Mouse (Mus musculus): ENCODE data around the gene Fstl3. TPM values are rescaled to one million over a fixed set of nuclear protein-coding genes. Genes with fewer than 3 reads are reported as not detected.

Gene Fstl3
- polyA plus RNA-seq (2015; fragmentation: Nextera tagmentation; extraction: Ambion mirVana): 21.7 and 22.7 TPM in 2 replicates

DNA sequence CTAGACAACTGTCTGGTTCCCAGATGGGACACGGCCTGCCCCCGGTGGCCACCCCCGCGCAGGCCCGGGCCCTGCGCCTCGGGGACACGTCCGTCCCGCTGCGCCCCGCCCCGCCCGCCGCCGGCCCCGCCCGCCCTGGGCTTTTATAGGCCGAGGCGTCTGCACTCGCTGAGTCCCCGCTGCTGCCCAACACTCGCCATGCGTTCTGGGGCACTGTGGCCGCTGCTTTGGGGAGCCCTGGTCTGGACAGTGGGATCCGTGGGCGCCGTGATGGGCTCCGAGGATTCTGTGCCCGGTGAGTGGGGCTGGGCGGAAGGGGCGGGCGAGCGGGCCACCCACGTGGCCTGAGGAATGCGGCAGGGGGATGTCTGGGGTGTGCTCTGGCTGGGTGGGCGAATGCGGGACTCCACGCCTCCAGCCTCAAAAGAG is at the start of gene Fstl3:
Gene Fstl3, plus strand, starts transcription at position 170 of the 429 bp plus-strand sequence.
- Histone ChIP-seq H3K4me3 (ENCODE audit: low read length) (peak within 1 kb of the TSS; percentile 57), H3K9ac (ENCODE audit: low read length) (peak within 1 kb of the TSS; percentile 70), H3K9me3 (ENCODE audit: control insufficient read depth, low read length) (peaks cover 6% of the 10 kb centered on the region), H3K4me2 (ENCODE audit: low read depth, low read length) (peak within 1 kb of the TSS; percentile 72), H3K27ac (ENCODE audit: low read length) (peak within 1 kb of the TSS; percentile 79), H3K27me3 (ENCODE audit: control insufficient read depth, insufficient read depth, low read depth, low read length) (no peaks in the 10 kb centered on the region; the same call in 1 of the 2 replicates), H3K4me1 (replicated peaks; ENCODE audit: control insufficient read depth, insufficient read depth, low read length) (peaks cover 33% of the 10 kb centered on the region), H3K36me3 (ENCODE audit: control insufficient read depth, insufficient read depth, low read length) (no peaks in the 10 kb centered on the region; the same call in 1 of the 2 replicates)
- no peak for ATAC-seq (ENCODE audit: low read depth)
- 2% methylated on average over 39 of the region's 39 CpGs for whole genome bisulfite sequencing

DNA sequence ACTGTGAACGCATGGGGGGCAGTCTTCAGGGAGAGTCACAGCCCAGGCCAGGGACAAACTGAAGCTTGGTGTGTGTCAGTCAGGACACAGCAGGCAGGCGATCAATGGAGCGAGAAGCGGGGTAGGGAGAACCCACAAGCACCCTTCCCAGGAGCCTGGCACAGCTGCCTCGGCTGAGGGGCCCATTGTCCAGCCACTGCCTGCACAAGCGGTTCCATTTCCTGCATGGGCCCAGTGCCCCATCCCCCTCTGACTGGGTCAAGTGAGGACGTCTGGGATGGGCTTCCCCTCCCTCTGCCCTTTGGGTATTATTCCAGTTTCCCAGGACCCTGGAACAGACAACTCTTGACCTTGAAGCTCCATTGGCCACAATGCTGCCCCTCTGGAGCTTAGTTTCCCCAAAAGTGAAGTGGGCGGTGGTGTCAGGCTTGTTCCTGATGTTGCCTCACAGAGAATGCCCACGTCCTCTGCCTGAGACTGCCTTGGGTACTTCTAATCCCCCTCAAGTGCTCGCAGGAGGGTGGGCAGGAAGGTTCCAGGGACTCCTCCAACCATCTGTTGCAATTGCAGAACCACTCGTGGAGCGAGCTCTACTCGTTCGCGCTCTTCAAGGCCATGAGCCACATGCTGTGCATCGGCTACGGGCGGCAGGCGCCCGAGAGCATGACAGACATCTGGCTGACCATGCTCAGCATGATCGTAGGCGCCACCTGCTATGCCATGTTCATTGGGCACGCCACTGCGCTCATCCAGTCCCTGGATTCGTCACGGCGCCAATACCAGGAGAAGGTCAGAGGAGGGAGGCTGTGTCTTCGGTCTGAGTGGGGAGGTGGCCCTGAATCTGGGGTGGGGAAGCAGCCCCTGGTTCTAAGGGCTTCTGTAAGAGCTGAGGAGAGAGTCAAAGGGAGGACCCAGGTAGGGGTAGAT is 48.5 kb upstream of the Fstl3 start:
- WGBS: 65% methylated on average over 28 of the region's 28 CpGs

DNA sequence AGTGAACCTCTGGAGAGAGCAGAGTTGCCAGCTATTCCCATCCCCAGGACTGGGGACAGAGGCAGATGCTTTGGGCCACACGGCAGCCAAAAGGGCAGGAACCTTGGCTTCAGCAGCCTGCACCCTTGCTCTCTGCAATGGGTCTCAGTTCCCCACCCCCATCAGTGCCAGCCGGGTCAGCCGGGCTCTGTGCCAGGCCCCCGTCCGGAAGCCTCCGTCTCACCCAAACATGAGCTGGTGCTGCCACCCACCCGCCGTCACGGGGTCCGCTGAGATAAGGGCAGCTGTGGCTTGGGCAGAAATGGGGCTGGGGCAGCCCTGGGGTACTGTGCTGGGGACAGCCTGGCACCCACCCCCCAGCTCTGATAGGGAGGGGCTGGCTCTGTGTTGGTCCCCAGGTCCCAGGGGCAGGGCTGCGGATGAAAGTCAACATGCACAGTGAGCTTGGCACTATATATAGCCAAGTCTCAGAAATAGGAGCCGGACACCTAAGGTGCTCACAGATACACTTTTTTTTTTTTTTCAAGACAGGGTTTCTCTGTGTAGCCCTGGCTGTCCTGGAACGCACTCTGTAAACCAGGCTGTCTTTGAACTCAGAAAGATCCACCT is 47.6 kb upstream of the Fstl3 start:
- Histone ChIP-seq H3K4me3 (ENCODE audit: low read length) (no peak overlapping the region), H3K27ac (ENCODE audit: low read length) (no peak overlapping the region), H3K36me3 (ENCODE audit: control insufficient read depth, insufficient read depth, low read length) (peaks cover 9% of the 10 kb centered on the region), H3K27me3 (ENCODE audit: control insufficient read depth, insufficient read depth, low read depth, low read length) (no peaks in the 10 kb centered on the region), H3K9me3 (ENCODE audit: control insufficient read depth, low read length) (no peaks in the 10 kb centered on the region), H3K9ac (ENCODE audit: low read length) (no peak overlapping the region), H3K4me2 (ENCODE audit: low read depth, low read length) (no peak overlapping the region), H3K4me1 (replicated peaks; ENCODE audit: control insufficient read depth, insufficient read depth, low read length) (no peaks in the 10 kb centered on the region)
- ATAC-seq (ENCODE audit: low read depth): 0 out of 2 replicates have a peak, but pooled peaks have one; percentile 51
- WGBS: 66% methylated on average over 13 of the region's 13 CpGs

More for the DNA sequence above, 48.5 kb upstream of the Fstl3 start:
- H3K4me2 ChIP-seq (ENCODE audit: low read depth, low read length): no peak overlapping the region
- H3K27me3 ChIP-seq (ENCODE audit: control insufficient read depth, insufficient read depth, low read depth, low read length): no peaks in the 10 kb centered on the region
- H3K9me3 ChIP-seq (ENCODE audit: control insufficient read depth, low read length): no peaks in the 10 kb centered on the region
- ATAC-seq (ENCODE audit: low read depth): no peak
- H3K4me3 ChIP-seq (ENCODE audit: low read length): no peak overlapping the region
- H3K36me3 ChIP-seq (ENCODE audit: control insufficient read depth, insufficient read depth, low read length): peaks cover under 1% of the 10 kb centered on the region; the same call in 1 of the 2 replicates
- no peak overlapping the region for H3K9ac ChIP-seq (ENCODE audit: low read length)
- H3K4me1 ChIP-seq (replicated peaks; ENCODE audit: control insufficient read depth, insufficient read depth, low read length): no peaks in the 10 kb centered on the region
- H3K27ac ChIP-seq (ENCODE audit: low read length): no peak overlapping the region

DNA sequence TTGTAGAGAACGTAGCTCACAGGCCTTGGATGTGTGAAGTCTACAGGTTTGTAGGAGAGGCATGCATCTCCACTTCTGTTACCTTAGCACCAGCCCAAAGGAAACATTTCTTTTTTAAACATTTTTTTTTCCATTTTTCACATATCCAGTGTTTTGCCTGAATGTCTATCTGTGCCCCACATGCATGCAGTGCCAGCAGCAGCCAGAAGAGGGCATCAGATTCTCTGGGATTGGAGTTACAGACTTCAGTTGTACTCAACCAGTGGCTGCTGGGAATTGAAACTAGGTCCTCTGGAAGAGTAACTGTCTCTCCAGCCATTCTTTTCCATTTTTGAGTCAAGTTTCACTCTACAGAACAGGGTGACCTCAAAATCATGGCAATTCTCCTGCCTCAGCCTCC is 44.6 kb upstream of the Fstl3 start:
- ATAC-seq (ENCODE audit: low read depth): no peak
- H3K27ac ChIP-seq (ENCODE audit: low read length): no peak overlapping the region
- 95% methylated on average over 1 of the region's 1 CpGs for WGBS
- H3K9ac ChIP-seq (ENCODE audit: low read length): no peak overlapping the region
- no peak overlapping the region for H3K4me3 ChIP-seq (ENCODE audit: low read length)
- peaks cover 19% of the 10 kb centered on the region for H3K9me3 ChIP-seq (ENCODE audit: control insufficient read depth, low read length)
- peaks cover 3% of the 10 kb centered on the region; the same call in 1 of the 2 replicates for H3K27me3 ChIP-seq (ENCODE audit: control insufficient read depth, insufficient read depth, low read depth, low read length)
- H3K4me2 ChIP-seq (ENCODE audit: low read depth, low read length): no peak overlapping the region
- peaks cover 32% of the 10 kb centered on the region for H3K36me3 ChIP-seq (ENCODE audit: control insufficient read depth, insufficient read depth, low read length)
- no peaks in the 10 kb centered on the region for H3K4me1 ChIP-seq (replicated peaks; ENCODE audit: control insufficient read depth, insufficient read depth, low read length)

DNA sequence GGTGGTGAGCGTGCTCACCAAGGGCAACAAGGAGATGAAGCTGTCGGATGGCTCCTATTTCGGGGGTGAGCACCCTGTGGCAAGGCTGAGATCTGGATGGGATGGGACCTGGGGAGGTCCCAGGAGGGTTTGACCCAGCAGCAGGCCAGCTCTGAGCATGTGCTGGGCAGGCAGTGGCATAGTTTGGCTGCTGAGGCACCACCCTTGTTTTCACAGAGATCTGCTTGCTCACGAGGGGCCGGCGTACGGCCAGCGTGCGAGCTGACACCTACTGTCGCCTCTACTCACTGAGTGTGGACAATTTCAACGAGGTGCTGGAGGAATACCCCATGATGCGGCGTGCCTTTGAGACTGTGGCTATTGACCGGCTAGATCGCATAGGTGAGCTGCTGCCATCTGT is 43.2 kb upstream of the Fstl3 start:
- 92% methylated on average over 15 of the region's 15 CpGs for WGBS
- no peak for ATAC-seq (ENCODE audit: low read depth)
- H3K9ac ChIP-seq (ENCODE audit: low read length): no peak overlapping the region
- H3K4me1 ChIP-seq (replicated peaks; ENCODE audit: control insufficient read depth, insufficient read depth, low read length): no peaks in the 10 kb centered on the region
- no peak overlapping the region for H3K4me2 ChIP-seq (ENCODE audit: low read depth, low read length)
- H3K36me3 ChIP-seq (ENCODE audit: control insufficient read depth, insufficient read depth, low read length): peaks cover 46% of the 10 kb centered on the region
- no peak overlapping the region for H3K27ac ChIP-seq (ENCODE audit: low read length)
- no peak overlapping the region for H3K4me3 ChIP-seq (ENCODE audit: low read length)
- peaks cover 3% of the 10 kb centered on the region; the same call in 1 of the 2 replicates for H3K27me3 ChIP-seq (ENCODE audit: control insufficient read depth, insufficient read depth, low read depth, low read length)
- peaks cover 31% of the 10 kb centered on the region for H3K9me3 ChIP-seq (ENCODE audit: control insufficient read depth, low read length)

DNA sequence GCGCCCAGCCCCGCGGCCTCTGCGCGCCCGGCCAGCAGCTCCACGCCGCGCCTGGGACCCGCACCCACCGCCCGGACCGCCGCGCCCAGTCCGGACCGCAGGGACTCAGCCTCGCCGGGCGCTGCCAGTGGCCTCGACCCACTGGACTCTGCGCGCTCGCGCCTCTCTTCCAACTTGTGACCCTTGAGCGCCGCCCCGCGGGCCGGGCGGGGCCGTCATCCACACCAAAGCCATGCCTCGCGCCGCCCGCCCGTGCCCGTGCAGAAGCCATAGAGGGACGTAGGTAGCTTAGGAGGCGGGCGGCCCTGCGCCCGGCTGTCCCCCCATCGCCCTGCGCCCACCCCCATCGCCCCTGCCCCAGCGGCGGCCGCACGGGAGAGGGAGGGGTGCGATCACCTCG is 41.7 kb upstream of the Fstl3 start:
- H3K9ac ChIP-seq (ENCODE audit: low read length): no peak overlapping the region
- peaks cover 3% of the 10 kb centered on the region; the same call in 1 of the 2 replicates for H3K27me3 ChIP-seq (ENCODE audit: control insufficient read depth, insufficient read depth, low read depth, low read length)
- H3K4me2 ChIP-seq (ENCODE audit: low read depth, low read length): peak overlapping the region; percentile 22
- no peak overlapping the region for H3K27ac ChIP-seq (ENCODE audit: low read length)
- WGBS: 23% methylated on average over 35 of the region's 52 CpGs
- H3K4me3 ChIP-seq (ENCODE audit: low read length): no peak overlapping the region
- 0 out of 2 replicates have a peak, but pooled peaks have one; percentile 30 for ATAC-seq (ENCODE audit: low read depth)
- no peaks in the 10 kb centered on the region for H3K4me1 ChIP-seq (replicated peaks; ENCODE audit: control insufficient read depth, insufficient read depth, low read length)
- H3K36me3 ChIP-seq (ENCODE audit: control insufficient read depth, insufficient read depth, low read length): peaks cover 61% of the 10 kb centered on the region
- H3K9me3 ChIP-seq (ENCODE audit: control insufficient read depth, low read length): peaks cover 46% of the 10 kb centered on the region

DNA sequence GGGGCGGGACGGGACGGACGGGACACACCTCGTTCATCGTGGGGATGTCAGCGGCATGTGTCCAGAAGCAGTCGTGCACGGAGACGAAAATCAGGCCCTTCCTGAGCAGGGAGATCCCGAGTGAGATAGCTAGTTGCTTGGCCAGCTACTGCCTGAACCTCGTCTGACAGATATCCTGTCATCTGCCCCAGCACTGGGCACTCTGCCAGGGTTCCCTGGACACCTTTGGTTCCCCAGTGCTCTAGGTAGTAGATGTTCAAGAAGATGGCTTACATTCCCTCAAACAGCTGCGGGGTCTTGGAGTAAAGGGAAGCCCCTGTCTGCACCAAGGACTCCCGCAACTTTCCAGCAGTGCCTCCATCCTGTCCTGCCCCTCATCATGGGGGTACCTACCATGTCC is 40.4 kb upstream of the Fstl3 start:
- Histone ChIP-seq H3K9me3 (ENCODE audit: control insufficient read depth, low read length) (peaks cover 53% of the 10 kb centered on the region), H3K4me2 (ENCODE audit: low read depth, low read length) (no peak overlapping the region), H3K4me3 (ENCODE audit: low read length) (no peak overlapping the region), H3K27me3 (ENCODE audit: control insufficient read depth, insufficient read depth, low read depth, low read length) (peaks cover 3% of the 10 kb centered on the region; the same call in 1 of the 2 replicates), H3K27ac (ENCODE audit: low read length) (no peak overlapping the region), H3K4me1 (replicated peaks; ENCODE audit: control insufficient read depth, insufficient read depth, low read length) (no peaks in the 10 kb centered on the region), H3K9ac (ENCODE audit: low read length) (no peak overlapping the region), H3K36me3 (ENCODE audit: control insufficient read depth, insufficient read depth, low read length) (peaks cover 74% of the 10 kb centered on the region)
- 76% methylated on average over 12 of the region's 14 CpGs for WGBS
- ATAC-seq (ENCODE audit: low read depth): no peak

DNA sequence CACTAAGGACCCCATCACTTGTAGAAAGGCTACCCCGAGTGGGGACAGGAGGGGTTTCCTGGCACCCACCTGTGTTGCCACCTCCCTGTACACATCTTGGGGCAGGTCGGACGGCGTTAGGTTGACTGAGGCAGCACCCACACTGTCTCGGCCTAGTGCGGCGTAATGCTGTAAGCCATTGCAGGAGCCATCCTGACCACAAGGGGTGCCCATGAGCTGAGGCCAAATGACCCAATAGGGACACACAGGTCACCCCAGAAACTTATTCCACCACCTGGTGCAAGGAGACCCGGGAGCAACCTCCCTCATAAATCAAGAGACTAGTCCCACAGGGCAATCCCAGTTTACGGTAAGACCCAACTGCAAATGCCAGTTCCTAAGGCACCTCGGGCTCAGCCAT is 38.8 kb upstream of the Fstl3 start:
- peaks cover 85% of the 10 kb centered on the region for H3K36me3 ChIP-seq (ENCODE audit: control insufficient read depth, insufficient read depth, low read length)
- ATAC-seq (ENCODE audit: low read depth): no peak
- no peak overlapping the region for H3K27ac ChIP-seq (ENCODE audit: low read length)
- no peak overlapping the region for H3K4me2 ChIP-seq (ENCODE audit: low read depth, low read length)
- H3K27me3 ChIP-seq (ENCODE audit: control insufficient read depth, insufficient read depth, low read depth, low read length): peaks cover 3% of the 10 kb centered on the region; the same call in 1 of the 2 replicates
- no peak overlapping the region for H3K9ac ChIP-seq (ENCODE audit: low read length)
- H3K4me1 ChIP-seq (replicated peaks; ENCODE audit: control insufficient read depth, insufficient read depth, low read length): no peaks in the 10 kb centered on the region
- H3K9me3 ChIP-seq (ENCODE audit: control insufficient read depth, low read length): peaks cover 53% of the 10 kb centered on the region
- H3K4me3 ChIP-seq (ENCODE audit: low read length): no peak overlapping the region
- 94% methylated on average over 10 of the region's 10 CpGs for WGBS

DNA sequence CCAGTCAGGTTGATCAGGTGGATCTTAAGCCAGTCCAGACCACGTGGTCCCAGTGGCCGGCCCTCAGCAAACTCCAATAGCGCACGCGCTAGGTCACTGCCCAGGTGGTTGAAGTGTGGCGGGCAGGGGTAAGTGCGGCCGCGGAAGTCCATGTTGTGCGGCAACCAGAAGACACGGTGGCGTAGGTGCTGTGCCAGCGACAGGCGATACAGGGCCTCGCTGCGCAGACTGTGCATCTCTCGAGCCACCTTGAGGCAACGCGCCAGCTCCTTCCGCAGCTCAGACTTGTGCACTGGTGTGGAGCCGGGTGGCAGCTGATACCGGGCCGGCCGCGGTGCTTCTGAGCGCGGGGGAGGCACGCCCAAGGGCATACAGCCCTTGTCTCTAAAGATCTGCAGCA is 37.8 kb upstream of the Fstl3 start:
- Histone ChIP-seq H3K9ac (ENCODE audit: low read length) (no peak overlapping the region), H3K4me3 (ENCODE audit: low read length) (no peak overlapping the region), H3K9me3 (ENCODE audit: control insufficient read depth, low read length) (peaks cover 53% of the 10 kb centered on the region), H3K27ac (ENCODE audit: low read length) (no peak overlapping the region), H3K36me3 (ENCODE audit: control insufficient read depth, insufficient read depth, low read length) (peaks cover 81% of the 10 kb centered on the region), H3K4me1 (replicated peaks; ENCODE audit: control insufficient read depth, insufficient read depth, low read length) (no peaks in the 10 kb centered on the region), H3K27me3 (ENCODE audit: control insufficient read depth, insufficient read depth, low read depth, low read length) (peaks cover 3% of the 10 kb centered on the region; the same call in 1 of the 2 replicates), H3K4me2 (ENCODE audit: low read depth, low read length) (no peak overlapping the region)
- 95% methylated on average over 28 of the region's 28 CpGs for WGBS
- ATAC-seq (ENCODE audit: low read depth): no peak
